Mouse (Mus musculus) macrophage (primary cell): ENCODE measurements around the gene Cdkn1b. TPM values are rescaled to one million over a fixed set of nuclear protein-coding genes. Genes with fewer than 3 reads are reported as not detected.

ENCODE experiments used
- H3K27ac ChIP-seq: fragments of 350-480 bp; formaldehyde crosslinking; 2 replicates; pipeline ENCODE4 v1.9.0; 2021
- H3K36me3 ChIP-seq: fragments of 350-480 bp; formaldehyde crosslinking; 2 replicates; pipeline ENCODE4 v1.9.0; 2021; ENCODE audit errors: inconsistent target
- H3K4me3 ChIP-seq: fragments of 350-480 bp; formaldehyde crosslinking; 2 replicates; pipeline ENCODE4 v1.9.0; 2021; ENCODE audit errors: inconsistent target
- H3K79me2 ChIP-seq: fragments of 350-480 bp; formaldehyde crosslinking; 2 replicates; pipeline ENCODE4 v1.9.0; 2021; ENCODE audit errors: inconsistent target
- whole genome bisulfite sequencing: methylation state at CpG from one replicate; pipeline ENCODE4 v1.1.7; 2026; ENCODE audit warnings: inconsistent platforms; ENCODE audit not compliant: missing documents; 5-methylcytosine and 5-hydroxymethylcytosine counted together
- polyA plus RNA-seq: library from polyadenylated mRNA; stranded (reverse); fragments of 250-400 nt; gene quantifications from 3 replicates; pipeline ENCODE4 v1.2.4, GENCODE M21; 2018; ENCODE audit warnings: inconsistent platforms

Cdkn1b gene
- polyA plus RNA-seq, 1 experiment from 2014 or later, result 33.8 TPM

- WGBS, result 83% methylated on average over 1 of the region's 1 CpGs
- Histone ChIP-seq H3K79me2 (no peaks in the 10 kb centered on the region), H3K27ac (no peak overlapping the region), H3K36me3 (no peaks in the 10 kb centered on the region), H3K4me3 (no peak overlapping the region)
Measured at GRCm38 (mm10) chr6:134889763-134890162, 30.4 kb upstream of the Cdkn1b start.

DNA sequence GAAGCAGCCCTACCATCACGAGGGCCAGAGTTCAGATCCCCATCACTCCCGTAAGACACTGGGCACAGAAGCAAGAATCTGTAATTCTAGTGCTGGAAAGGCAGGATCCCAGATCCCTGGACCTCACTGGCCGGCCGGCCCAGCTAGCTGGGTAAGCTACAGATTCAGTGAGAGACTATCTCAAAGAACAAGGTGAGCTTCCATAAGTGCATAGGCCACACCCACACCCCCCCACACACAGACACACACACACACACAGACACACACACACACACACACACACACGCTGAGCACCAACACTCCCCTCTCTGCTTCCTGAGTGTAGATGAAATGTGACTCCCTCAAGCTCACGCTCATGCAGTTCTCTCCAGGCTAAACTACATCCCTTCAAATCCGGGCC is 29.8 kb upstream of the Cdkn1b start:
- Histone ChIP-seq H3K36me3 (no peaks in the 10 kb centered on the region), H3K27ac (no peak overlapping the region), H3K79me2 (no peaks in the 10 kb centered on the region), H3K4me3 (no peak overlapping the region)
- WGBS, result 91% methylated on average over 7 of the region's 7 CpGs

- 38% methylated on average over 14 of the region's 15 CpGs for WGBS
- Histone ChIP-seq H3K4me3 (peak overlapping the region; percentile 76), H3K27ac (peak overlapping the region; percentile 98), H3K36me3 (no peaks in the 10 kb centered on the region), H3K79me2 (no peaks in the 10 kb centered on the region)
Measured at GRCm38 (mm10) chr6:134896570-134897436, 23.4 kb upstream of the Cdkn1b start.

DNA sequence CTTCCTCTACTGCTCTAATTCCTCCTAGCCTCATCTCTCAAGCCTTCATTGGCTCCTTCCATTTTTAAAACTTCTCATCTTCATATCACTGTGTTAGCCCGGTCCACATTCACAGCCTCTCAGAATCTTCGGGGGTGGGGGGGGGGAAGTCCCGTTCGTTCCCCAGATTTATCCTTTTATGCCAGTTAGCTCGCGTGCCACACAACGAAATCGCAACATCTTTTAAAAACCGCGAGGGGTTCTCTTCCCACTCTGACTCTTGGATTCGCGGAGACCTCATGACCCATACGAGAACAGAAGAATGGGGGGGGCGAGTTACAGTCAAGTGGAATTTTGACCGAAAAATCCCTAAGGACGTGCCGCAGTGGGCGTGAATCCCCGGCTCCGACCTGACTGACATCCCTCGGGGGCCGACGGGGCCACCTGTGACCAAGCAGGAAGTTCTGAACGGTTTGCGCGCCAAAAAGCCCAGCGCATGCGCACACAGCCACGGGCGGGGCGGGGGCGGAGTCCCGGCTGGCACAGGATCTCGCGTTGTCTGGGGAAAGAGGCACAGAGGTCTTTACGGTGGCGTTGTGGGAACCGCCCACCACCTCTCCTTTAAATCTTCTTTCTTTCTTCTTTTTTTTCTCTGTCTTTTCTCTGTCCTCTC is 22.6 kb upstream of the Cdkn1b start:
- Histone ChIP-seq H3K36me3 (no peaks in the 10 kb centered on the region), H3K4me3 (peak overlapping the region; percentile 76), H3K79me2 (no peaks in the 10 kb centered on the region), H3K27ac (peak overlapping the region; percentile 98)
- WGBS, result 1% methylated on average over 38 of the region's 38 CpGs

DNA sequence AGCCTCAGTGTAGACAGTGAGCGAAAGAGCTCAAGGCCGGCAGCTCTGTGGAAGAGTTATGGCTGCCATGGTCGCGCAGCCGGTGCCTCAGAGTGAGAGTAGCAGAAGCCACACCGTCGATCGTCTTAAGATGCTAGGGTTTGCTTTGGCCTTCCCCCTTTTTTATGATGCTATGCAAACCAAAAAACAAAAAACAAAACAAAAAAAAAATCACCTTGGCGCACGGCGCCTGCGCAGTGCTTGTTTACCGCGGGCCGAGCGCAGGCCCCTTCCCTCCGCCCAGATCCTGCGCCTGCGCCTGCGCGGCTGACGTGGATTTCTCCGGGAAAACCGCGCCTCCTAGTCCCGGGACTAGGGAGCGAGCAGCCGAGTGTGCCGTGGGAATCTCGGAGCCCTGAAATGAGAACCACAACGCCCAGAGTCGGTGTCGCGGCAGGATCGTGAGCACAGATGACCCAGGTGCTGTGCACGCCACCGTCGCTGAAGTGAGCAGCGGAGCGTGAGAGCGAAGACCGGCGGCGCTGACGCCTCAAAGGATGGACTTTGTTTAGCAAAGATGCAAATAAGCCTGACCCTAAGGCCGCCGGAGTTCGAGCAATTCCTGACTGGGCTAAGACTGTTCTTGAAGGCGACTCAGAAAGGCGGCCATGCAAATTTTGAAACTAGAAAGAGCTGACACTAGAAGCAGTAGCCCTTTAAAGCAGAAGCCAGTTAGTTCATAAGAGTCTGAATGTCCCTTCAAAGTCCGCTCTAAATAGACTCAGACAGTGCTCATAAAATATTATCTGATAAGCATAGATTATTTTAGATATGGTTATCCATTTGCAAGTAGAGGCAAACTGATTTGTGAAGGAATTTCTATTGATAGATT is 21.9 kb upstream of the Cdkn1b start, which contains the start of gene Gpr19:
Gpr19 (minus strand) TSS at position 484 of the 871 bp plus-strand sequence.
- under 1% methylated on average over 51 of the region's 51 CpGs for WGBS
- no peaks in the 10 kb centered on the region for H3K36me3 ChIP-seq
- H3K27ac ChIP-seq, result peak within 1 kb of the TSS; percentile 98

GRCm38 (mm10) chr6:134903368-134903767 is 16.8 kb upstream of the Cdkn1b start:
- H3K4me3 ChIP-seq, result no peak overlapping the region
- WGBS, result 84% methylated on average over 3 of the region's 4 CpGs
- H3K27ac ChIP-seq, result no peak overlapping the region
- H3K36me3 ChIP-seq, result no peaks in the 10 kb centered on the region
- no peaks in the 10 kb centered on the region for H3K79me2 ChIP-seq

More for the DNA sequence above, 21.9 kb upstream of the Cdkn1b start, which contains the start of gene Gpr19:
- no peaks in the 10 kb centered on the region for H3K79me2 ChIP-seq
- peak within 1 kb of the TSS; percentile 76 for H3K4me3 ChIP-seq

- Histone ChIP-seq H3K27ac (no peak overlapping the region), H3K4me3 (no peak overlapping the region)
- 90% methylated on average over 8 of the region's 10 CpGs for WGBS
Measured at GRCm38 (mm10) chr6:134903891-134904884, 16.0 kb upstream of the Cdkn1b start.

DNA sequence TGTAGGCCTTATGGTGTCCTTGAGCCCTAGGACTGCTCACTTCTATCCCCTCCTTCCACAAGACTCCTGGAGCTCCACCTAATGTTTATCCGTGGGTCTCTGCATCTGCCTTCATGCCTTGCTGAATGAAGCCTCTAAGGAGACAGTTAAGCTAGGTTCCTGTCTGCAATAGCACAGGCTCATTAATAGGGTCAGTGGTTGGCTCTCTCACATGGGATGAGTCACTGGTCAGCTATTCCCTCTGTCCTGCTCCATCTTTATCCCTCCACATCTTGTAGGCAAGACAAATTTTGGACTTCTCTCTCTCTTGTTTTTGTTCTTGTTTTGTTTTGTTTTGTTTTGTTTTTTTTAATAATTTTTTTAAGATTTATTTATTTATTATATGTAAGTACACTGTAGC is 14.4 kb upstream of the Cdkn1b start:
- Histone ChIP-seq H3K36me3 (no peaks in the 10 kb centered on the region), H3K79me2 (no peaks in the 10 kb centered on the region), H3K27ac (no peak overlapping the region), H3K4me3 (no peak overlapping the region)
- WGBS, result 100% methylated on average over 1 of the region's 1 CpGs

More at GRCm38 (mm10) chr6:134903891-134904884, 16.0 kb upstream of the Cdkn1b start:
- Histone ChIP-seq H3K36me3 (no peaks in the 10 kb centered on the region), H3K79me2 (no peaks in the 10 kb centered on the region)

DNA sequence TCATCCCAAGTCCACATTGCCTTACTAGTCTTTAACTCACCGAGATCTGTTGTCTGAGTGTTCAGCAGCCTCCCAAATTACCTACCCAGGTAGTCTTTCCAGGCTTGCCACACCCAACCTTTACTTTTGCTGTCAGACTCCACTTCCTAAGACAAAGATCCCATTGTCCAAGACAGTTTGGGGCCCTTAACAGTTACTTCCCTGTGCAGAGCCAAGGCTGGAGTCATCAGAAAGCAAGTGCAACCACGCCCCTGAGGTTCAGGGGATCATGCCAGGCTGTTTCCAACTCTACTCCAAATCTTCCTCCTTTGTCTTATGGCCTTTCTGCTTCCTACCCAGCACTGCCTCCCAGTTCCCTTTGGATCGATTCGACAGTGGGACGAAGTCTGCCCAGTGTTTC is 5.7 kb upstream of the Cdkn1b start:
- WGBS, result 92% methylated on average over 5 of the region's 5 CpGs
- H3K36me3 ChIP-seq, result no peaks in the 10 kb centered on the region
- no peaks in the 10 kb centered on the region for H3K79me2 ChIP-seq

GRCm38 (mm10) chr6:134916641-134917040 is 3.6 kb upstream of the Cdkn1b start:
- H3K27ac ChIP-seq, result 0 out of 2 replicates have a peak overlapping the region, but pooled peaks have one; percentile 10
- H3K36me3 ChIP-seq, result no peaks in the 10 kb centered on the region
- WGBS, result 3% methylated on average over 9 of the region's 11 CpGs
- peak overlapping the region; percentile 37 for H3K4me3 ChIP-seq
- peaks cover 11% of the 10 kb centered on the region for H3K79me2 ChIP-seq

More for the DNA sequence above, 5.7 kb upstream of the Cdkn1b start:
- Histone ChIP-seq H3K4me3 (no peak overlapping the region), H3K27ac (no peak overlapping the region)

DNA sequence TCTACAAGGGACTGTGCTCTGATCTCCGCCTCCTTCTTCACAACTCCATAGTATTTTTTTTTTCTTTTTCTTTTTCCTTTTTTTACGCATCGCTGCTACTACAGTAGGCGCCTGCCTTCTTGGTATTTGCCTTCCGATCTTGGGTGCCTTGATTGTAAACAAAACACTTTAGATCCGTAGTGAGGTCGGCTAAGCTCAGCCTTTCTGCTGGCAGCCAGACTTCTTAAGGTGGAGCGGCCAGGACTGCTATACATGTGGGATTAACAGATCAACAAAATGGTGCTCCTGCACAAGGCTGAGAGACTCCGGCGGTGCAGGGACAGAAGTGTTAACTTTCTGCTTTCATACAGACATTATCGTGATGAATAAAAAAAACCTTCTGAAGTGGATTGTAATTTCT is 3.1 kb upstream of the Cdkn1b start:
- Histone ChIP-seq H3K79me2 (peaks cover 16% of the 10 kb centered on the region), H3K4me3 (peak overlapping the region; percentile 37), H3K36me3 (no peaks in the 10 kb centered on the region), H3K27ac (0 out of 2 replicates have a peak overlapping the region, but pooled peaks have one; percentile 10)
- WGBS, result 6% methylated on average over 11 of the region's 11 CpGs

DNA sequence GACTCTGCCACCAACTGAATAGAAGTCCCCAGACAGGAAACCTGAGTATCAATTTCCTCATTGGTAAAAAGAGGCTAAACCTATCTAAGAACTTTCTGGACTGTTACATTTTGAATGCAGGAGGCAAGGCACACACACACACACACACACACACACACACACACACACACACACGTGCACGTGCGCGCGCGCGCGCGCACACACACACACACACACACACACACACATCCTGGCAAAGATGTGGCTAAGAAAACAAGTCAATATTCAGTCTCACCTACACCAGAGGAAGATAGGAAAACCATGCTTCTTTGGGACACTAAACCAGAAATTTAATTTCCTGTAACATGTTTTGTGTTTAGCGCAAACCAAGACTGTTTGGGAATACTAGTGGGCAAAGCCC is 1.4 kb upstream of the Cdkn1b start:
- Histone ChIP-seq H3K79me2 (peaks cover 33% of the 10 kb centered on the region), H3K36me3 (no peaks in the 10 kb centered on the region), H3K27ac (no peak overlapping the region), H3K4me3 (no peak overlapping the region)
- 100% methylated on average over 1 of the region's 10 CpGs for WGBS

GRCm38 (mm10) chr6:134919511-134920189 is 551 bp upstream of the Cdkn1b start:
- H3K79me2 ChIP-seq, result peaks cover 41% of the 10 kb centered on the region
- 10% methylated on average over 29 of the region's 37 CpGs for WGBS
- peak overlapping the region; percentile 51 for H3K4me3 ChIP-seq
- H3K27ac ChIP-seq, result peak overlapping the region; percentile 57
- no peaks in the 10 kb centered on the region for H3K36me3 ChIP-seq
